Mouse (Mus musculus): ENCODE measurements around the gene Spata13. TPM values are rescaled to one million over a fixed set of nuclear protein-coding genes. Genes with fewer than 3 reads are reported as not detected.

The Spata13 gene
- polyA plus RNA-seq, 1 experiment from 2014 or later: 25.9 TPM

DNA sequence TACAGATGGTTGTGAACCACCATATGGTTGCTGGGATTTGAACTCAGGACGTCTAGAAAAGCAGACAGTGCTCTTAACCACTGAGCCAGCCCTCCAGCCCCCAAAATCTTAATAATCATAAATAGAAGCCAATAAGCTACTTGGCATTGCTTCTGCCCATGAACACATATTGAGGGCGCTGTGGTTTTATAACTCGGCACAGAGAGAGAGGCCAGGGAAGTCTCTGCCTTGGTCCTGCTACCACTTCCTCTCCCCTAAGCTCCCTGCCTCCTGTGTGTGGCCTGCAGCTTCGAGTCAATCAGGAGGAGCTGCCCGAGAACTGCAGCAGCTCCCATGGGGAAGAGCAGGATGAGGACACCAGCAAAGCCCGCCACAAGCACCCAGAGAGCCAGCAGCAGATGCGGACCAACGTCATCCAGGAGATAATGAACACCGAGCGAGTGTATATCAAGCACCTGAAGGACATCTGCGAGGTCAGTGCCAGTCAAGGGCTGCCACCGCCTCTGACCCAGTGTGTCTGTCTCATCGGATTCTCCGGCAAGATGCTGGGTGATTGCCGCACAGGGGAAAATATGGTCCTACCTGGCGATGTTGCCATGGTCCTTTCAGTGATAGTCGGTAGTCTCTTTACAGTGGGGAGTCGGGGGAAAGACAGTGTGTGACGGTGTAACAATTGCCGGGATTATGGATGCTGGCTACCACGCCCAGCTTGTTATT, 113.5 kb downstream of the Spata13 start:
- H3K9ac ChIP-seq (replicated peaks; ENCODE audit: low read length): no peak overlapping the region
- no peak for DNase-seq (ENCODE audit: low spot score)
- no peak overlapping the region for H3K4me2 ChIP-seq (ENCODE audit: low read depth, low read length)
- no peaks in the 10 kb centered on the region for H3K4me1 ChIP-seq (ENCODE audit: control insufficient read depth, insufficient read depth, low read length)
- no peak overlapping the region for H3K27ac ChIP-seq (replicated peaks; ENCODE audit: low read depth, low read length)
- no peaks in the 10 kb centered on the region for H3K27me3 ChIP-seq (ENCODE audit: control insufficient read depth, insufficient read depth, low read length)
- no peak for ATAC-seq (replicated peaks; ENCODE audit: insufficient number of reproducible peaks, low FRiP score, low TSS enrichment, low read depth)
- H3K9me3 ChIP-seq (replicated peaks; ENCODE audit: control insufficient read depth, low read length): no peaks in the 10 kb centered on the region
- no peaks in the 10 kb centered on the region; the same call in 1 of the 2 replicates for H3K36me3 ChIP-seq (replicated peaks; ENCODE audit: control insufficient read depth, insufficient read depth, low read depth, low read length)
- WGBS: 87% methylated on average over 21 of the region's 21 CpGs
- H3K4me3 ChIP-seq (ENCODE audit: low read depth, low read length): no peak overlapping the region

DNA sequence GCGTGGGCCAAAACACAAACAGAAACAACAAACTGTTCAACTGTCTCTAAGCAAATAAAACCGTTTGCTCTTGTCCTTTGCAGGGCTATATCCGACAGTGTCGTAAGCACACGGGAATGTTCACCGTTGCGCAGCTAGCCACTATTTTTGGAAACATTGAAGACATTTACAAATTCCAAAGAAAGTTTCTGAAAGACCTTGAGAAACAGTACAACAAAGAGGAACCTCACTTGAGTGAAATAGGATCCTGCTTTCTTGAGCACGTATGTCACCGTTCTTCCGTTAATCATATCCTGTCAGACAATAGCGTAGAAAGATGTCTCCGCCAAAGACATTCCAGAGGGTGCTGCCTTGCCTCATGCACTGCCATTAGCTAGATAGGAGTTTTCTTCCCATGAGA, 116.1 kb downstream of the Spata13 start:
- no peak overlapping the region for H3K9ac ChIP-seq (replicated peaks; ENCODE audit: low read length)
- H3K9me3 ChIP-seq (replicated peaks; ENCODE audit: control insufficient read depth, low read length): no peaks in the 10 kb centered on the region
- no peak overlapping the region for H3K4me3 ChIP-seq (ENCODE audit: low read depth, low read length)
- no peaks in the 10 kb centered on the region for H3K4me1 ChIP-seq (ENCODE audit: control insufficient read depth, insufficient read depth, low read length)
- no peak for ATAC-seq (replicated peaks; ENCODE audit: insufficient number of reproducible peaks, low FRiP score, low TSS enrichment, low read depth)
- H3K27ac ChIP-seq (replicated peaks; ENCODE audit: low read depth, low read length): no peak overlapping the region
- DNase-seq (ENCODE audit: low spot score): no peak
- no peaks in the 10 kb centered on the region; the same call in 1 of the 2 replicates for H3K36me3 ChIP-seq (replicated peaks; ENCODE audit: control insufficient read depth, insufficient read depth, low read depth, low read length)
- WGBS: 85% methylated on average over 12 of the region's 12 CpGs
- H3K4me2 ChIP-seq (ENCODE audit: low read depth, low read length): no peak overlapping the region
- H3K27me3 ChIP-seq (ENCODE audit: control insufficient read depth, insufficient read depth, low read length): no peaks in the 10 kb centered on the region

DNA sequence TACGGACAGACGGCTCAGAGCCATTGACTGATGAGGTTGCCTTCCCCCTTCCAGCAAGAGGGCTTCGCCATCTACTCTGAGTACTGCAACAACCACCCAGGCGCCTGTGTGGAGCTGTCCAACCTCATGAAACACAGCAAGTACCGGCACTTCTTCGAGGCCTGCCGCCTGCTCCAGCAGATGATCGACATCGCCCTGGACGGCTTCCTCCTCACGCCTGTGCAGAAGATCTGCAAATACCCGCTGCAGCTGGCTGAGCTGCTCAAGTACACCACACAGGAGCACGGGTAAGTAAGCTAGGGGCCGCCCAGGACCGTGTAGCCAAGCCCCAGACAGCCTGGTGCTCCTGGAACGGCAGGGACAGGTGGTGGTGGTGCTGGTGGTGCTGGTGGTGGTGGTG, 117.8 kb downstream of the Spata13 start:
- Histone ChIP-seq H3K4me2 (ENCODE audit: low read depth, low read length) (no peak overlapping the region), H3K27ac (replicated peaks; ENCODE audit: low read depth, low read length) (no peak overlapping the region), H3K36me3 (replicated peaks; ENCODE audit: control insufficient read depth, insufficient read depth, low read depth, low read length) (no peaks in the 10 kb centered on the region; the same call in 1 of the 2 replicates), H3K4me3 (ENCODE audit: low read depth, low read length) (no peak overlapping the region), H3K9me3 (replicated peaks; ENCODE audit: control insufficient read depth, low read length) (no peaks in the 10 kb centered on the region), H3K9ac (replicated peaks; ENCODE audit: low read length) (no peak overlapping the region), H3K4me1 (ENCODE audit: control insufficient read depth, insufficient read depth, low read length) (no peaks in the 10 kb centered on the region), H3K27me3 (ENCODE audit: control insufficient read depth, insufficient read depth, low read length) (no peaks in the 10 kb centered on the region)
- 93% methylated on average over 16 of the region's 16 CpGs for WGBS
- no peak for DNase-seq (ENCODE audit: low spot score)
- no peak for ATAC-seq (replicated peaks; ENCODE audit: insufficient number of reproducible peaks, low FRiP score, low TSS enrichment, low read depth)

GRCm38 (mm10) chr14:60752892-60753800, 119.3 kb downstream of the Spata13 start:
- Histone ChIP-seq H3K27me3 (ENCODE audit: control insufficient read depth, insufficient read depth, low read length) (no peaks in the 10 kb centered on the region), H3K27ac (replicated peaks; ENCODE audit: low read depth, low read length) (no peak overlapping the region), H3K9me3 (replicated peaks; ENCODE audit: control insufficient read depth, low read length) (no peaks in the 10 kb centered on the region), H3K4me1 (ENCODE audit: control insufficient read depth, insufficient read depth, low read length) (no peaks in the 10 kb centered on the region), H3K9ac (replicated peaks; ENCODE audit: low read length) (no peak overlapping the region), H3K36me3 (replicated peaks; ENCODE audit: control insufficient read depth, insufficient read depth, low read depth, low read length) (no peaks in the 10 kb centered on the region; the same call in 1 of the 2 replicates), H3K4me2 (ENCODE audit: low read depth, low read length) (no peak overlapping the region), H3K4me3 (ENCODE audit: low read depth, low read length) (no peak overlapping the region)
- no peak for ATAC-seq (replicated peaks; ENCODE audit: insufficient number of reproducible peaks, low FRiP score, low TSS enrichment, low read depth)
- WGBS: 77% methylated on average over 14 of the region's 14 CpGs
- no peak for DNase-seq (ENCODE audit: low spot score)

DNA sequence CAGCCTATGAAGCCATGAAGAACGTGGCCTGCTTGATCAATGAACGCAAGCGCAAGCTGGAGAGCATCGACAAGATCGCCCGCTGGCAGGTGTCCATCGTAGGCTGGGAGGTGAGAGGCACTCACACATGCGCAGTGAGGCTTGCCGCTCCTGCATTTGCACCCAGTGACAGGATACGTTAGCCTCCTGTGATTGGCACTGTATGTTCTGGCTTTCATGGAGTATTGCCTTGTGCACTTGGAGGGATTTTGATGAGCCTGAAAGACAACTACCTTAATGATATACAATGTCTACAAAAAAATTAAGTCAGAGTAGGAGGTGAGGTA, 120.0 kb downstream of the Spata13 start:
- Histone ChIP-seq H3K9ac (replicated peaks; ENCODE audit: low read length) (no peak overlapping the region), H3K27ac (replicated peaks; ENCODE audit: low read depth, low read length) (no peak overlapping the region), H3K36me3 (replicated peaks; ENCODE audit: control insufficient read depth, insufficient read depth, low read depth, low read length) (no peaks in the 10 kb centered on the region; the same call in 1 of the 2 replicates), H3K27me3 (ENCODE audit: control insufficient read depth, insufficient read depth, low read length) (no peaks in the 10 kb centered on the region), H3K9me3 (replicated peaks; ENCODE audit: control insufficient read depth, low read length) (no peaks in the 10 kb centered on the region), H3K4me1 (ENCODE audit: control insufficient read depth, insufficient read depth, low read length) (no peaks in the 10 kb centered on the region), H3K4me3 (ENCODE audit: low read depth, low read length) (no peak overlapping the region), H3K4me2 (ENCODE audit: low read depth, low read length) (no peak overlapping the region)
- 96% methylated on average over 10 of the region's 10 CpGs for WGBS
- ATAC-seq (replicated peaks; ENCODE audit: insufficient number of reproducible peaks, low FRiP score, low TSS enrichment, low read depth): no peak
- DNase-seq (ENCODE audit: low spot score): no peak

GRCm38 (mm10) chr14:60754656-60755055, 120.9 kb downstream of the Spata13 start:
- Histone ChIP-seq H3K27me3 (ENCODE audit: control insufficient read depth, insufficient read depth, low read length) (no peaks in the 10 kb centered on the region), H3K36me3 (replicated peaks; ENCODE audit: control insufficient read depth, insufficient read depth, low read depth, low read length) (no peaks in the 10 kb centered on the region; the same call in 1 of the 2 replicates), H3K9me3 (replicated peaks; ENCODE audit: control insufficient read depth, low read length) (no peaks in the 10 kb centered on the region), H3K4me1 (ENCODE audit: control insufficient read depth, insufficient read depth, low read length) (no peaks in the 10 kb centered on the region), H3K9ac (replicated peaks; ENCODE audit: low read length) (no peak overlapping the region), H3K4me3 (ENCODE audit: low read depth, low read length) (no peak overlapping the region), H3K27ac (replicated peaks; ENCODE audit: low read depth, low read length) (no peak overlapping the region), H3K4me2 (ENCODE audit: low read depth, low read length) (no peak overlapping the region)
- WGBS: 96% methylated on average over 5 of the region's 5 CpGs
- no peak for ATAC-seq (replicated peaks; ENCODE audit: insufficient number of reproducible peaks, low FRiP score, low TSS enrichment, low read depth)
- no peak for DNase-seq (ENCODE audit: low spot score)

GRCm38 (mm10) chr14:60756271-60756670, 122.5 kb downstream of the Spata13 start:
- 93% methylated on average over 15 of the region's 15 CpGs for WGBS
- no peaks in the 10 kb centered on the region for H3K4me1 ChIP-seq (ENCODE audit: control insufficient read depth, insufficient read depth, low read length)
- ATAC-seq (replicated peaks; ENCODE audit: insufficient number of reproducible peaks, low FRiP score, low TSS enrichment, low read depth) (0 out of 2 replicates have a peak, but pooled peaks have one; percentile 9), DNase-seq (ENCODE audit: low spot score) (no peak)
- H3K4me2 ChIP-seq (ENCODE audit: low read depth, low read length): no peak overlapping the region
- no peaks in the 10 kb centered on the region; the same call in 1 of the 2 replicates for H3K36me3 ChIP-seq (replicated peaks; ENCODE audit: control insufficient read depth, insufficient read depth, low read depth, low read length)
- H3K4me3 ChIP-seq (ENCODE audit: low read depth, low read length): no peak overlapping the region
- no peaks in the 10 kb centered on the region for H3K27me3 ChIP-seq (ENCODE audit: control insufficient read depth, insufficient read depth, low read length)
- H3K27ac ChIP-seq (replicated peaks; ENCODE audit: low read depth, low read length): no peak overlapping the region
- H3K9ac ChIP-seq (replicated peaks; ENCODE audit: low read length): no peak overlapping the region
- no peaks in the 10 kb centered on the region for H3K9me3 ChIP-seq (replicated peaks; ENCODE audit: control insufficient read depth, low read length)

DNA sequence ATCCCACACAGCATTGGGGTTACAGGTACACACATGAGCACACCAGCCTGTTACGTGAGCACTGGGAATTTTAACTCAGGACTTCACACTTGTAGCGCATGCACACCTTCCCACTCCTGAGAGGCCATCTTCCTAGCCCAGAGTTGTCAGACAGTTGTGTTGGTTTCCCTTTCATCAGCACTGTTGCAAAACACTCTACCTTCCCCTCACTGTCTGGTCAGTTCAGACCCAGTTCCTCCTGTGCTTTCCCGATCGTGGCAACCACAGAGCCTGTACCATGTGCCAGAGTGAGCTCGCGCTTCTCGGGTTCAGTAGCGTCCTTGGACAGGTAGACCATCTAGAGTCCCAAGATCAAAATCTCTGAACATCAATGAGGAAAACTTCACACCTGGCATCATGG, 123.5 kb downstream of the Spata13 start:
- 95% methylated on average over 8 of the region's 8 CpGs for WGBS
- Histone ChIP-seq H3K36me3 (replicated peaks; ENCODE audit: control insufficient read depth, insufficient read depth, low read depth, low read length) (no peaks in the 10 kb centered on the region), H3K9ac (replicated peaks; ENCODE audit: low read length) (no peak overlapping the region)

More for the DNA sequence above, 123.5 kb downstream of the Spata13 start:
- no peak overlapping the region for H3K4me3 ChIP-seq (ENCODE audit: low read depth, low read length)
- H3K4me1 ChIP-seq (ENCODE audit: control insufficient read depth, insufficient read depth, low read length): no peaks in the 10 kb centered on the region
- DNase-seq (ENCODE audit: low spot score): no peak
- no peak overlapping the region for H3K27ac ChIP-seq (replicated peaks; ENCODE audit: low read depth, low read length)
- no peaks in the 10 kb centered on the region for H3K27me3 ChIP-seq (ENCODE audit: control insufficient read depth, insufficient read depth, low read length)
- ATAC-seq (replicated peaks; ENCODE audit: insufficient number of reproducible peaks, low FRiP score, low TSS enrichment, low read depth): no peak
- no peaks in the 10 kb centered on the region for H3K9me3 ChIP-seq (replicated peaks; ENCODE audit: control insufficient read depth, low read length)
- H3K4me2 ChIP-seq (ENCODE audit: low read depth, low read length): no peak overlapping the region
